Mouse (Mus musculus): ENCODE measurements around the gene Heyl. TPM values are rescaled to one million over a fixed set of nuclear protein-coding genes. Genes with fewer than 3 reads are reported as not detected.

Heyl gene
- total RNA-seq (2021): 1 to 10 TPM; 2.7 to 3.9 TPM
- long read RNA-seq, experiment 1, full-length matches to known transcripts: 8 of 12 reads
- long read RNA-seq, experiment 1, partial matches to known transcripts: 2 of 12 reads
- long read RNA-seq, experiment 1, other reads (novel, unspliced or antisense): 2 of 12 reads
- long read RNA-seq, experiment 2, full-length matches to known transcripts: 9 of 10 reads
- long read RNA-seq, experiment 2, partial matches to known transcripts: 0 of 10 reads
- long read RNA-seq, experiment 2, other reads (novel, unspliced or antisense): 1 of 10 reads

DNA sequence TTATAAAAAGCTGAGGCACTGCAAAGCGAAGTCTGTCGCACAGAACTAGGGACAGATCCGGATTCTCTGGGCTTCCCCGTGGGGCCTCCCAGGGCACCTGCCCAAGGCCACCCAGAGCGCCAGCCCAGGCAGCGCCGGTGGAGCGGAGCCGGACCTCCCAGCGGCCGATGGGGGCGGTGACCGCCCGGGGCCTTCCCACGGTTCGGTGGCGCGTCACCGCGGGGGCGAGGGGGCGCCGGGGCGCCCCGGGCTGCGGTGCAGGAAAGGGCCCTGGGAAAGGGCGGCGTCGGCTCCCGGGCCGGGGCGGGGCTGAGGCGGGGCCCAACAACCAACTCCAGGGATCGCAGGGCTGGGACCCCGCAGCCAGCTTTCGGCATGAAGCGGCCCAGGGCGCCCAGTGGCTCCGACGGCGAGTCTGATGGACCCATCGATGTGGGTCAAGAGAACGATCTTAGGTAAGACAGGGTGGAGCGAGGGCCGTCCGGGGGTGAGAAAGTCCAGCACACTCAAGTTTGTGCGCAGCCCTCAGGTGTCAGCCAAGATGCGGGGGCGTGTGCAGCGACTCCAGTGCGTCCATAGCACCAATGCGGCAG, at the start of gene Heyl:
Gene Heyl, plus strand, starts transcription at position 65 of the 593 bp plus-strand sequence.
- no peak for TF ChIP-seq CTCF (IDR thresholded peaks at IDR 0.05)
- no peak within 1 kb of the TSS for H3K27ac ChIP-seq
- intact Hi-C loops (cut with DNase I): no loop called here
- no peak for DNase-seq (ENCODE audit: extremely low spot score in 1 of 2, low spot score in 2 of 2)
- H3K4me3 ChIP-seq: peak within 1 kb of the TSS; percentile 34

DNA sequence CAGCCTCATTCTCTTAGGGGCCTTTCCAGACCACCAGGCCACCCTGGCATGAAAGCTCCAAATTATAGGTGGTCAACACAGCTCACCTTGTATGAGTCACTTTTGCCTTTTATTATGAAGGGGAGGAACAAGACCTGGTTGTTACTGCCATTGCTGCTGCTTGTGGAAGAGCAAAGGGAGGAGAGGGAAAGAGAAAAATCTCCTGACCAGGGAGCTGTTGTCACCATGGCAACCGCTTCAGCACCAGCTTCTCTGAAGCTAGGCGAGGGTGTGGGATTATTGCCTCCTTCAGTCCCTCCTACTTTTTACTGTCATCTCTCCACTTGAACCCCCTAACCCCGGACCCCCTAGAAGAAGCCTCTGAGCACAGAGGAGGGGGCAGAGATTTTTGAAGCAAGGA, 48.5 kb upstream of the Heyl start:
- DNase-seq (ENCODE audit: extremely low spot score in 1 of 2, low spot score in 2 of 2): peak; percentile 49 to 52
- TF ChIP-seq CTCF (IDR thresholded peaks at IDR 0.05): no peak
- Histone ChIP-seq H3K4me3 (peak overlapping the region; percentile 80), H3K27ac (peak overlapping the region; percentile 96)
- intact Hi-C loops (cut with DNase I): no loop called here

- Histone ChIP-seq H3K4me3 (no peak overlapping the region), H3K27ac (peak overlapping the region; percentile 63)
- intact Hi-C loops (cut with DNase I): no loop called here
- DNase-seq (ENCODE audit: extremely low spot score in 1 of 2, low spot score in 2 of 2): peak; percentile 40 to 53
- TF ChIP-seq CTCF (IDR thresholded peaks at IDR 0.05): no peak
Measured at GRCm38 (mm10) chr4:123192336-123192735, 41.0 kb upstream of the Heyl start.

DNA sequence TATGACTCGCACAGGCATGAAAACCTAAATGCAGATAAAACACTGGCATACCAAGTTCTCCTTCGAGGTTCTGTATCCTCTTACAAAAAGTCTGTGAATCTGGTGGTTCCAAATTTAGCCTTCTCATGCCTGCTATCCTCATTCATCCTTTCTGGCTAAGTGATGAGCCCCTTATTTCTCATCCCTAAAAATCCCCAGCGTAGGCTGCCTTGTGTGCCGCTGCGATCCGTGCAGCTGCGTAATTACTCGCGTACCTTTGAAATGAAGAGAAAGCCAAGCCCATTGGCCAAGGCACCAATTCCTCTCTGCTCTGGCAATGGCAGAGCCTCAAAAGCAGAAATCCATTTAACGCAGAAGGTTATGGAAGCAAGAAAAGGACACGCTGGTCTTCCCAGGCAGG, 39.6 kb upstream of the Heyl start:
- H3K27ac ChIP-seq: peak overlapping the region; percentile 60
- DNase-seq (ENCODE audit: extremely low spot score in 1 of 2, low spot score in 2 of 2): no peak
- no peak for TF ChIP-seq CTCF (IDR thresholded peaks at IDR 0.05)

DNA sequence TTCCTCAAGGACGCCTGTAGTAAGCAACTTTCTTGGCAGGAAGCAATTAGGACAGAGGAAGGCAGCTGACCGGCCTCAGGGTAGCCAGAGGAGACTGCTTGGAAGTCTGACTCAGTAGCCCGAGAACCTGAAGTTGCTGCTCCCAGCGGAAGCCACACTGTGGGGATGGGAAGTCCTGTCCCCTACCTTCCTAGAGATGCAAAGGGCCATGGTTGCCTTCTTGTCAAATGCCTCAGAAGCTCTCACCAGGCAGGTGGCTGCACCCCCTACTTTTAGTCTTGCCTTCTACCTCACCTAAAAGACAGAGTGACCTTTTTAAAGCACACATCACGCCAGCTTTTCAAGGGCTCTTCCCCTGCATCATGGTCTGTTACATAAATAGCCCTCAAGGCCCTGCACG, 36.7 kb upstream of the Heyl start:
- H3K27ac ChIP-seq: no peak overlapping the region

More for the DNA sequence above, 39.6 kb upstream of the Heyl start:
- H3K4me3 ChIP-seq: no peak overlapping the region
- intact Hi-C loops (cut with DNase I): no loop called here

DNA sequence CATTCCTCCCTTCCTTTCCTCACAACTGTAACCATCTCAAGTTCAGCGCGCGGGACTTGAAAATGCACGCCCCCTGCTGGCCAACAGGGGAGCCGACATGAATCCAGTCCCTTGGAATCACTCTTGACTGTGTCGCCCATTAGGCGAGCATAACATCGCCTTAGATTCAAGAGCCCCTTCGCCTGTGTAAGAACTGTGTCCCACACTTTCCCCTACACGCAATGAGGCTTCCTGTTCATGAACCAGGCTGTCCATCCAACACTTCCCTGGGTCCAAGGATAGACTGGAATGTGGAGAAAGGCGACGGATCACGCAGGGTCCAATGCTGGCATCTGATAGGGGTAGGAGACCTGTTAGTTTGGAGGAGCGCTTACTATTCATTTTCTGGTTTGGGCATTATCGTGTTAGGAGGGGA, 32.6 kb upstream of the Heyl start:
- peak; percentile 93 for TF ChIP-seq CTCF (IDR thresholded peaks at IDR 0.05)
- Histone ChIP-seq H3K4me3 (peak overlapping the region; percentile 57), H3K27ac (peak overlapping the region; percentile 60; the same call in 1 of the 2 replicates)
- peak; percentile 66 to 78 for DNase-seq (ENCODE audit: extremely low spot score in 1 of 2, low spot score in 2 of 2)
- intact Hi-C loops (cut with DNase I): loop anchor here (2.0 kb wide), 1 partner anchor 46 kb away; no protein-coding TSS in a partner anchor

More for the DNA sequence above, 36.7 kb upstream of the Heyl start:
- no peak overlapping the region for H3K4me3 ChIP-seq
- intact Hi-C loops (cut with DNase I): no loop called here
- no peak for TF ChIP-seq CTCF (IDR thresholded peaks at IDR 0.05)
- DNase-seq (ENCODE audit: extremely low spot score in 1 of 2, low spot score in 2 of 2): no peak

DNA sequence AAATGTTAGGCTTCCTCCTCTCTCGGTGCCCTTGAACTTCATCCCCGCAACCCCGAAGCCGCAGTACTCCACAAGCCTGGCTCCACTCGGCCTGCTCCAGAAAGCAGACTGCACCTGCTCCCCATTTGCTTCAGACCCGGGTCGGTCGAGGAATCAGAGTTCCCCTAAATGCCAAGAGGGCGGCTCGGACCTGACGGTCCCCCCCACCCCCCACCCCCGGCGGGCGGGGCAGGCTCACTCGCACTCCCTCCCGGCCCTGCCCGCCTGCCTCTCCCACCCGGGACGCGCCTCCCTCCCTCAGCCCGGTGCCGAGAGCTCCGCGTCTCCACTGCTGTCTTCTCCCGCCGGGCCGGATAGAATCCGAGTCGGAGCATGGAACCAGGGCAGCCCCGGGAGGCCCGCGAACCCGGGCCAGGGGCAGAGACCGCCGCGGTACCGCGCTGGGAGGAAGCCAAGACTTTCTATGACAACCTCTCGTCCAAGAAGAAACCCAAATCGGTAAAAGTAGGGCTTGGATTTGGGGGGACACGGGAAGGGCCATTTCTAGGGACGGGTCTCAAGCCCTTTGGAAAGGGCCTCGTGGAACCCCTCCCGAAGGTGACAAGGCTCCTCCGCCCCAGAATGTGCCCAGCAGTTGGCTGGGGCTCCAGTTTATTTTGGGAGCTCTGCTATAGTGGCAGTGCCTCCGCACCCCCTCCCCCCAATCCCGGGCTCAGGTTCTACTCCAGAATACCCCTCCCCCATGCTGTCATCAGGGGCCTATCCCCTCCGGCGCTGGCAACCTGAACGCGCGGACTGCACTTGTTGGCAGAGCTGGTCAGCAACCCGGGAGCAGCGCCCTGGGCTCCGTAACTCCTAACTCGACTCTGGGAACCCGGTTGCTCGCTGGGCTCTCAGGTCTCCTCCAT, 31.9 kb upstream of the Heyl start, which contains the start of gene Nt5c1a:
Gene Nt5c1a, plus strand, starts transcription at position 319 of the 908 bp plus-strand sequence.
- no peak for TF ChIP-seq CTCF (IDR thresholded peaks at IDR 0.05)
- intact Hi-C loops (cut with DNase I): loop anchor here (2.0 kb wide), 1 partner anchor 47 kb away; no protein-coding TSS in a partner anchor
- H3K27ac ChIP-seq: peak within 1 kb of the TSS; percentile 60
- peak within 1 kb of the TSS; percentile 57 for H3K4me3 ChIP-seq
- peak; percentile 47 to 50 for DNase-seq (ENCODE audit: extremely low spot score in 1 of 2, low spot score in 2 of 2)

DNA sequence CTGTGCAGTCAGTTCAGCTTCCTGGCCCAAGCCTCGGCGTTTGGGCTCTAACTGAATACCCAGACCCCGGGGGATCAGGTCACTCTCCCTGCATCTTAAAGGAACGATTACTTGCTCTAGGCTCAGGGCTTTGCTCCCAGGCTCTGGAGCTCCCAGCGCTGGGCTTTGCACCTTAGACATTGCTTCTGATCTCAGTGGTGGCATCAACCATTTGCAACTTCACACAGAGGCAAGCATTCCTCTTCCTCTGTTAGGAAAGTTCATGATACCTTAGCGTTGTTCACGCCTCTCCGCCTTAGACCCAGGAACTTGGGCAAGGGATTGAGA, 31.3 kb upstream of the Heyl start:
- Histone ChIP-seq H3K4me3 (peak overlapping the region; percentile 57), H3K27ac (no peak overlapping the region; the same call in 1 of the 2 replicates)
- intact Hi-C loops (cut with DNase I): no loop called here
- no peak for TF ChIP-seq CTCF (IDR thresholded peaks at IDR 0.05)
- no peak for DNase-seq (ENCODE audit: extremely low spot score in 1 of 2, low spot score in 2 of 2)

DNA sequence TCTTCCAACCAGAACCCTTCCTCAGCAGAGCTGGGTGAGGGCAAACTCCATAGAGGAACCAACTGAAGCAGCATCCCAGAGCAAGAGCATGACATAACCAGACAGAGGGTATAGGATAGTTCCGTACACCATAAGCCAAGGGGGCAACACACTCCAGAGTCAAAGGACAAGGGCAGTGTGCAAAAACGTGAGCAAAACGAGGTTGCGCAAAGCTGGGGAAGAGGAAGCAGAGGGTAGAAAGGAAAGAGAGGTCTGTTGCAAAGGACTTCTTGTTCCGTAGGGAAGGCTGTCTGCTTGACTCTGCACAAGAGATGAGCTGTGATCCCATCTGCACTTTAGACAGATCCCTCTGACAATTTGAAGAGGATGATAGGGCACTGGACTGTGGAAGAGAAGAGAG, 26.0 kb upstream of the Heyl start:
- TF ChIP-seq CTCF (IDR thresholded peaks at IDR 0.05): no peak
- Histone ChIP-seq H3K4me3 (no peak overlapping the region), H3K27ac (no peak overlapping the region)
- no peak for DNase-seq (ENCODE audit: extremely low spot score in 1 of 2, low spot score in 2 of 2)
- intact Hi-C loops (cut with DNase I): no loop called here

DNA sequence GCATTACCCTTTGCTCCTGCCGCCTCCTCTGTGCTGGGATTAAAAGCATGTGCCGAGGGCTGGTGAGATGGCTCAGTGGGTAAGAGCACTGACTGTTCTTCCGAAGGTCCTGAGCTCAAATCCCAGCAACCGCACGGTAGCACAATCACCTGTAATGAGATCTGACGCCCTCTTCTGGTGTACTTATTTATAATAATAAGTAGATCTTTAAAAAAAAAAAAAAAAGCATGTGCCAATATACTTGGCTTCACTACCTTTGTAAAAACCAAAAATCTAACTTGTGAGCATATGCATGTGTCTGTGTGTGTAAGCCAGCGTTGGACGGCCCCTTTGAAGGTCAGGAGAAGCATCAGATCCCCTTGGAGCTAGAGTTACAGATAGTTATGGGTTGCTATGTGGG, 22.4 kb upstream of the Heyl start:
- no peak overlapping the region for H3K27ac ChIP-seq
- no peak overlapping the region for H3K4me3 ChIP-seq
- intact Hi-C loops (cut with DNase I): no loop called here
- no peak for TF ChIP-seq CTCF (IDR thresholded peaks at IDR 0.05)
- no peak for DNase-seq (ENCODE audit: extremely low spot score in 1 of 2, low spot score in 2 of 2)

GRCm38 (mm10) chr4:123211453-123211852, 21.9 kb upstream of the Heyl start:
- intact Hi-C loops (cut with DNase I): no loop called here
- H3K4me3 ChIP-seq: no peak overlapping the region
- no peak for DNase-seq (ENCODE audit: extremely low spot score in 1 of 2, low spot score in 2 of 2)
- H3K27ac ChIP-seq: no peak overlapping the region
- TF ChIP-seq CTCF (IDR thresholded peaks at IDR 0.05): no peak

DNA sequence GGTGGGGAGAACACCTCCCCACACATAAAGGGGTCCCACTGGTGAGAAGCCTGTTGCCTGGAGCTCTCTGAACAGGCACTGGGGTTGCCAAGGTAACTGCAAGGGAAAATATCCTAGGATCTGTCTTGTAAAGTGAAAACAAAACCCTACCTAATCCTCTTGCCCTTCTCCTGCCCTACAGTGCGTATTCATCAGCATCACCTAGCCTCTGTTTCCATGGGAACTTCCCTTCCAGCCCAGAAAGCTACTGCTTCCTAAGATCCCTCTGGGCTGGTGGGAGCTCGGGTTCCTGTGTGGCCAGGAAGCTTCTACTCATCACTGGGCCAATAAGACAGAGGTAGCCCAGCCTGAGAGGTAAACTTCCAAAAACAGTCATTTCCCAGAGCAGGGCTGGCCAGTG, 21.0 kb upstream of the Heyl start:
- no peak overlapping the region for H3K27ac ChIP-seq
- DNase-seq (ENCODE audit: extremely low spot score in 1 of 2, low spot score in 2 of 2): no peak
- no peak overlapping the region for H3K4me3 ChIP-seq
- intact Hi-C loops (cut with DNase I): no loop called here
- TF ChIP-seq CTCF (IDR thresholded peaks at IDR 0.05): no peak
